Mouse (Mus musculus) C2C12 (cell line): ENCODE results near the gene Frs2. TPM values are rescaled to one million over a fixed set of nuclear protein-coding genes. Genes with fewer than 3 reads are reported as not detected.
A peak's percentile ranks its signal among the peaks of the same experiment; 100 is the strongest.

ENCODE experiments used
- H3K27me3 ChIP-seq: one replicate; pipeline ENCODE4 v1.6.1; 2011; ENCODE audit not compliant: control insufficient read depth, insufficient read depth, insufficient read length
- H3K36me3 ChIP-seq: one replicate; pipeline ENCODE4 v1.6.1; 2011; ENCODE audit not compliant: control insufficient read depth, insufficient read depth
- H3K4me3 ChIP-seq: one replicate; pipeline ENCODE4 v1.5.1; 2011; ENCODE audit warnings: mild to moderate bottlenecking, control low read depth; ENCODE audit not compliant: poor library complexity, insufficient read depth, severe bottlenecking
- H3K79me2 ChIP-seq: one replicate; pipeline ENCODE4 v1.6.1; 2011; ENCODE audit not compliant: control insufficient read depth, insufficient read depth
- H3K79me3 ChIP-seq: one replicate; pipeline ENCODE4 v1.6.1; 2011; ENCODE audit warnings: low read depth, control low read depth
- H3ac ChIP-seq: one replicate; pipeline ENCODE3; 2011; ENCODE audit warnings: low read depth; ENCODE audit not compliant: control insufficient read depth, insufficient read length
- CEBPB ChIP-seq: IDR thresholded peaks from one replicate; pipeline ENCODE4 v1.6.1; 2011; ENCODE audit warnings: low read depth, mild to moderate bottlenecking, control low read depth, moderate library complexity
- CTCF ChIP-seq: IDR thresholded peaks from one replicate; pipeline ENCODE4 v1.5.1; 2011; ENCODE audit not compliant: control insufficient read depth, insufficient read depth, insufficient read length
- FOSL1 ChIP-seq: IDR thresholded peaks from one replicate; pipeline ENCODE4 v1.8.0; 2011; ENCODE audit warnings: mild to moderate bottlenecking, low read length; ENCODE audit not compliant: poor library complexity, insufficient read depth, severe bottlenecking
- MAX ChIP-seq: IDR thresholded peaks from one replicate; pipeline ENCODE4 v1.6.1; 2011; ENCODE audit warnings: mild to moderate bottlenecking, control low read depth
- MYOD1 ChIP-seq: IDR thresholded peaks from one replicate; pipeline ENCODE4 v1.6.1; 2011; ENCODE audit warnings: low read depth; ENCODE audit not compliant: control insufficient read depth, insufficient read length
- MYOG ChIP-seq: IDR thresholded peaks from one replicate; pipeline ENCODE4 v1.6.1; 2011; ENCODE audit not compliant: control insufficient read depth, insufficient read length; ENCODE audit errors: extremely low read depth
- USF1 ChIP-seq: IDR thresholded peaks from one replicate; pipeline ENCODE4 v1.6.1; 2011; ENCODE audit warnings: low read depth, mild to moderate bottlenecking, control low read depth, moderate library complexity
- polyA plus RNA-seq: library from polyadenylated mRNA; unstranded; fragments of >200 nt; fragmentation: generic; extraction: Trizol; gene quantifications from one replicate; pipeline ENCODE4 v1.2.1, GENCODE M21; 2012; ENCODE audit warnings: missing spikeins

Gene Frs2
- polyA plus RNA-seq, 1 experiment = 11.0 TPM

- H3K79me3 ChIP-seq = peaks cover 65% of the 10 kb centered on the region
Observed at GRCm38 (mm10) chr10:117100175-117100574, 48.2 kb downstream of the Frs2 start.

GRCm38 (mm10) chr10:117097116-117097698 is 51.1 kb downstream of the Frs2 start:
- Histone ChIP-seq H3K4me3 (no peak overlapping the region), H3K79me2 (peaks cover 98% of the 10 kb centered on the region), H3K36me3 (peaks cover 58% of the 10 kb centered on the region), H3K27me3 (no peaks in the 10 kb centered on the region), H3K79me3 (peaks cover 49% of the 10 kb centered on the region), H3ac (no peak overlapping the region)
- TF ChIP-seq MAX (no peak), MYOD1 (no peak), MYOG (no peak), USF1 (no peak), FOSL1 (no peak), CTCF (no peak), CEBPB (no peak)

More at GRCm38 (mm10) chr10:117100175-117100574, 48.2 kb downstream of the Frs2 start:
- Histone ChIP-seq H3K4me3 (no peak overlapping the region), H3ac (no peak overlapping the region), H3K36me3 (peaks cover 36% of the 10 kb centered on the region), H3K27me3 (no peaks in the 10 kb centered on the region), H3K79me2 (peaks cover 98% of the 10 kb centered on the region)
- peak; percentile 74 for TF ChIP-seq MYOD1
- no peak for TF ChIP-seq USF1
- no peak for TF ChIP-seq CTCF

GRCm38 (mm10) chr10:117096096-117096495 is 52.2 kb downstream of the Frs2 start:
- no peak overlapping the region for H3ac ChIP-seq
- H3K79me3 ChIP-seq = peaks cover 42% of the 10 kb centered on the region
- H3K4me3 ChIP-seq = no peak overlapping the region
- TF ChIP-seq CTCF (no peak), USF1 (no peak), MYOD1 (no peak), CEBPB (no peak), MYOG (no peak)
- H3K79me2 ChIP-seq = peaks cover 98% of the 10 kb centered on the region
- peaks cover 61% of the 10 kb centered on the region for H3K36me3 ChIP-seq
- no peaks in the 10 kb centered on the region for H3K27me3 ChIP-seq

GRCm38 (mm10) chr10:117094504-117095329 is 53.6 kb downstream of the Frs2 start:
- Histone ChIP-seq H3K79me3 (peaks cover 33% of the 10 kb centered on the region), H3K4me3 (no peak overlapping the region), H3K36me3 (peaks cover 67% of the 10 kb centered on the region), H3K79me2 (peaks cover 92% of the 10 kb centered on the region), H3ac (no peak overlapping the region), H3K27me3 (no peaks in the 10 kb centered on the region)
- TF ChIP-seq MAX (no peak), USF1 (no peak), FOSL1 (no peak), MYOD1 (no peak), CTCF (no peak), CEBPB (no peak), MYOG (no peak)

GRCm38 (mm10) chr10:117089628-117090027 is 58.7 kb downstream of the Frs2 start:
- Histone ChIP-seq H3K4me3 (no peak overlapping the region), H3K36me3 (peaks cover 58% of the 10 kb centered on the region), H3K79me2 (peaks cover 51% of the 10 kb centered on the region), H3K79me3 (peaks cover 9% of the 10 kb centered on the region), H3ac (no peak overlapping the region), H3K27me3 (no peaks in the 10 kb centered on the region)
- TF ChIP-seq FOSL1 (no peak), USF1 (no peak), MYOD1 (no peak), MYOG (no peak)
